Mouse (Mus musculus) left cerebral cortex, postnatal 10 days (tissue): ENCODE results near the gene Pofut2. TPM values are rescaled to one million over a fixed set of nuclear protein-coding genes. Genes with fewer than 3 reads are reported as not detected.

Experiments
- DNase-seq, 2 experiments: peaks; one replicate each; pipeline ENCODE4 v3.0.0; 2021 to 2022; ENCODE audit warnings: low spot score in 2 of 2, mixed read lengths in 1 of 2; ENCODE audit errors: extremely low spot score in 1 of 2
- intact Hi-C: fragments of 180-260 bp; cut with DNase I; formaldehyde crosslinking; loops from one replicate; pipeline ENCODE4 v1.15.1; 2025
- total RNA-seq, 2 experiments: library from RNA; stranded (reverse); gene quantifications; 2 replicates each; pipeline ENCODE4 v1.2.3; 2021

Pofut2 gene
- total RNA-seq, result 10 to 100 TPM; 30.0 to 33.5 TPM

- intact Hi-C loops, result no loop called here
- DNase-seq, result peak; percentile 93 to 98
Measured at GRCm38 (mm10) chr10:77258704-77259621, at the start of gene Pofut2. Gene Pofut2, plus strand, starts transcription at chr10:77259218.

GRCm38 (mm10) chr10:77209261-77209660, 49.8 kb upstream of the Pofut2 start:
- intact Hi-C loops, result no loop called here
- peak in 1 of 2 experiments; percentile 53 for DNase-seq

GRCm38 (mm10) chr10:77210666-77211065, 48.4 kb upstream of the Pofut2 start:
- DNase-seq, result no peak
- intact Hi-C loops, result no loop called here

- DNase-seq, result peak in 1 of 2 experiments; percentile 72
- intact Hi-C loops, result no loop called here
Measured at GRCm38 (mm10) chr10:77211116-77211570, 47.9 kb upstream of the Pofut2 start.

- intact Hi-C loops, result no loop called here
- DNase-seq, result no peak
Measured at GRCm38 (mm10) chr10:77212354-77213120, 46.5 kb upstream of the Pofut2 start.

- no peak for DNase-seq
- intact Hi-C loops, result no loop called here
Measured at GRCm38 (mm10) chr10:77213483-77213882, 45.5 kb upstream of the Pofut2 start.

GRCm38 (mm10) chr10:77214586-77214985, 44.4 kb upstream of the Pofut2 start:
- intact Hi-C loops, result no loop called here
- DNase-seq, result peak in 1 of 2 experiments; percentile 47

- intact Hi-C loops, result no loop called here
- no peak for DNase-seq
Measured at GRCm38 (mm10) chr10:77215641-77216040, 43.4 kb upstream of the Pofut2 start.

- no peak for DNase-seq
- intact Hi-C loops, result no loop called here
Measured at GRCm38 (mm10) chr10:77216313-77216712, 42.7 kb upstream of the Pofut2 start.

- intact Hi-C loops, result no loop called here
- DNase-seq, result no peak
Measured at GRCm38 (mm10) chr10:77217155-77217731, 41.8 kb upstream of the Pofut2 start.

- intact Hi-C loops, result no loop called here
- no peak for DNase-seq
Measured at GRCm38 (mm10) chr10:77218059-77218458, 41.0 kb upstream of the Pofut2 start.

- no peak for DNase-seq
- intact Hi-C loops, result no loop called here
Measured at GRCm38 (mm10) chr10:77219411-77220025, 39.5 kb upstream of the Pofut2 start.

GRCm38 (mm10) chr10:77221108-77221507, 37.9 kb upstream of the Pofut2 start:
- no peak for DNase-seq

GRCm38 (mm10) chr10:77222963-77223552, 36.0 kb upstream of the Pofut2 start:
- intact Hi-C loops, result no loop called here
- no peak for DNase-seq

More at GRCm38 (mm10) chr10:77221108-77221507, 37.9 kb upstream of the Pofut2 start:
- intact Hi-C loops, result no loop called here

- no peak for DNase-seq
- intact Hi-C loops, result no loop called here
Measured at GRCm38 (mm10) chr10:77224390-77224789, 34.6 kb upstream of the Pofut2 start.

- intact Hi-C loops, result no loop called here
- DNase-seq, result no peak
Measured at GRCm38 (mm10) chr10:77225414-77225813, 33.6 kb upstream of the Pofut2 start.

- DNase-seq, result no peak
- intact Hi-C loops, result no loop called here
Measured at GRCm38 (mm10) chr10:77225995-77226688, 32.9 kb upstream of the Pofut2 start.
